Mouse (Mus musculus): ENCODE measurements around the gene Gna15. TPM values are rescaled to one million over a fixed set of nuclear protein-coding genes. Genes with fewer than 3 reads are reported as not detected.

Gene Gna15
- total RNA-seq, 1 experiment from 2014 or later = 20.3 TPM

- no peak for ATAC-seq (replicated peaks; ENCODE audit: insufficient number of reproducible peaks, low FRiP score, low TSS enrichment, poor library complexity, severe bottlenecking)
Measured at GRCm38 (mm10) chr10:81557491-81557890, 33.5 kb upstream of the Gna15 start.

- ATAC-seq (replicated peaks; ENCODE audit: insufficient number of reproducible peaks, low FRiP score, low TSS enrichment, poor library complexity, severe bottlenecking) = no peak
Measured at GRCm38 (mm10) chr10:81556282-81556681, 32.3 kb upstream of the Gna15 start.

GRCm38 (mm10) chr10:81553807-81554755 lies 30.1 kb upstream of the Gna15 start:
- no peak for ATAC-seq (replicated peaks; ENCODE audit: insufficient number of reproducible peaks, low FRiP score, low TSS enrichment, poor library complexity, severe bottlenecking)

- ATAC-seq (replicated peaks; ENCODE audit: insufficient number of reproducible peaks, low FRiP score, low TSS enrichment, poor library complexity, severe bottlenecking) = no peak
Measured at GRCm38 (mm10) chr10:81553232-81553631, 29.2 kb upstream of the Gna15 start.

GRCm38 (mm10) chr10:81551597-81552102 lies 27.6 kb upstream of the Gna15 start:
- ATAC-seq (replicated peaks; ENCODE audit: insufficient number of reproducible peaks, low FRiP score, low TSS enrichment, poor library complexity, severe bottlenecking) = peak; percentile 55

GRCm38 (mm10) chr10:81550257-81550656 lies 26.2 kb upstream of the Gna15 start:
- 0 out of 2 replicates have a peak, but pooled peaks have one; percentile 16 for ATAC-seq (replicated peaks; ENCODE audit: insufficient number of reproducible peaks, low FRiP score, low TSS enrichment, poor library complexity, severe bottlenecking)

GRCm38 (mm10) chr10:81548944-81549343 lies 24.9 kb upstream of the Gna15 start:
- ATAC-seq (replicated peaks; ENCODE audit: insufficient number of reproducible peaks, low FRiP score, low TSS enrichment, poor library complexity, severe bottlenecking) = no peak

GRCm38 (mm10) chr10:81546788-81547571 lies 23.0 kb upstream of the Gna15 start:
- ATAC-seq (replicated peaks; ENCODE audit: insufficient number of reproducible peaks, low FRiP score, low TSS enrichment, poor library complexity, severe bottlenecking) = no peak

GRCm38 (mm10) chr10:81546332-81546731 lies 22.3 kb upstream of the Gna15 start:
- no peak for ATAC-seq (replicated peaks; ENCODE audit: insufficient number of reproducible peaks, low FRiP score, low TSS enrichment, poor library complexity, severe bottlenecking)

- peak; percentile 82 for ATAC-seq (replicated peaks; ENCODE audit: insufficient number of reproducible peaks, low FRiP score, low TSS enrichment, poor library complexity, severe bottlenecking)
Measured at GRCm38 (mm10) chr10:81545161-81545747, 21.2 kb upstream of the Gna15 start, which contains the start of gene Gna11. Gene Gna11, minus strand, starts transcription at chr10:81545190.

GRCm38 (mm10) chr10:81544296-81545160 lies 20.5 kb upstream of the Gna15 start:
- ATAC-seq (replicated peaks; ENCODE audit: insufficient number of reproducible peaks, low FRiP score, low TSS enrichment, poor library complexity, severe bottlenecking) = no peak

- ATAC-seq (replicated peaks; ENCODE audit: insufficient number of reproducible peaks, low FRiP score, low TSS enrichment, poor library complexity, severe bottlenecking) = no peak
Measured at GRCm38 (mm10) chr10:81543633-81544032, 19.6 kb upstream of the Gna15 start.

GRCm38 (mm10) chr10:81542727-81543460 lies 18.9 kb upstream of the Gna15 start:
- ATAC-seq (replicated peaks; ENCODE audit: insufficient number of reproducible peaks, low FRiP score, low TSS enrichment, poor library complexity, severe bottlenecking) = no peak

GRCm38 (mm10) chr10:81541803-81542202 lies 17.8 kb upstream of the Gna15 start:
- ATAC-seq (replicated peaks; ENCODE audit: insufficient number of reproducible peaks, low FRiP score, low TSS enrichment, poor library complexity, severe bottlenecking) = no peak

GRCm38 (mm10) chr10:81541363-81541762 lies 17.3 kb upstream of the Gna15 start:
- ATAC-seq (replicated peaks; ENCODE audit: insufficient number of reproducible peaks, low FRiP score, low TSS enrichment, poor library complexity, severe bottlenecking) = no peak

GRCm38 (mm10) chr10:81538321-81539048 lies 14.5 kb upstream of the Gna15 start:
- 0 out of 2 replicates have a peak, but pooled peaks have one; percentile 4 for ATAC-seq (replicated peaks; ENCODE audit: insufficient number of reproducible peaks, low FRiP score, low TSS enrichment, poor library complexity, severe bottlenecking)

GRCm38 (mm10) chr10:81537429-81537828 lies 13.4 kb upstream of the Gna15 start:
- no peak for ATAC-seq (replicated peaks; ENCODE audit: insufficient number of reproducible peaks, low FRiP score, low TSS enrichment, poor library complexity, severe bottlenecking)
